Mouse (Mus musculus) CH12.LX (cell line): Measurements from ENCODE around the gene Bnc2. TPM values are rescaled to one million over a fixed set of nuclear protein-coding genes. Genes with fewer than 3 reads are reported as not detected.

Source experiments
- DNase-seq: peaks from one replicate; pipeline ENCODE4 v3.0.0-alpha.2; 2013; ENCODE audit errors: extremely low read depth
- H3K27ac ChIP-seq: 2 replicates; pipeline ENCODE4 v1.5.1; 2012; ENCODE audit warnings: low read depth, mild to moderate bottlenecking, control low read depth, moderate library complexity; ENCODE audit not compliant: insufficient read depth
- H3K27me3 ChIP-seq: replicated peaks from 2 replicates; pipeline ENCODE3; 2012; ENCODE audit warnings: inconsistent platforms
- H3K36me3 ChIP-seq, 2 experiments: replicated peaks in 1 of 2; 2 replicates each; pipeline versions ENCODE3 to v1.6.1; 2012; ENCODE audit warnings: inconsistent platforms in 1 of 2, low read length in 1 of 2, mild to moderate bottlenecking in 1 of 2, mixed read lengths in 1 of 2, moderate library complexity in 1 of 2; ENCODE audit not compliant: control insufficient read depth in 1 of 2, insufficient read depth in 1 of 2
- H3K4me1 ChIP-seq, 2 experiments: 2 replicates each; pipeline ENCODE4 v1.6.1; 2012; ENCODE audit warnings: inconsistent platforms in 1 of 2, moderate library complexity in 1 of 2; ENCODE audit not compliant: insufficient read depth in 2 of 2, control insufficient read depth in 1 of 2
- H3K4me2 ChIP-seq: 2 replicates; pipeline ENCODE4 v1.6.1; 2012; ENCODE audit warnings: low read depth, mild to moderate bottlenecking, control low read depth; ENCODE audit not compliant: poor library complexity, insufficient read depth, severe bottlenecking
- H3K4me3 ChIP-seq, 3 experiments: fragments of 150-350 bp in 1 of 3; sonication (generic) in 1 of 3; replicated peaks in 1 of 3; 2 replicates each; pipeline versions ENCODE3 to v1.5.1; 2011 to 2012; ENCODE audit warnings: low read depth in 2 of 3, low read length in 2 of 3, mild to moderate bottlenecking in 2 of 3, moderate library complexity in 2 of 3, control low read depth in 1 of 3, improper control_type of control experiment in 1 of 3, inconsistent platforms in 1 of 3, mixed read lengths in 1 of 3; ENCODE audit not compliant: poor library complexity in 1 of 3
- H3K79me2 ChIP-seq: replicated peaks from 2 replicates; pipeline ENCODE4 v1.6.1; 2012; ENCODE audit warnings: mild to moderate bottlenecking, moderate library complexity; ENCODE audit not compliant: control insufficient read depth, poor library complexity, insufficient read depth, severe bottlenecking; ENCODE audit errors: extremely low read depth
- H3K9ac ChIP-seq: 2 replicates; pipeline ENCODE4 v1.6.1; 2012; ENCODE audit warnings: low read depth, mild to moderate bottlenecking, control low read depth, moderate library complexity; ENCODE audit not compliant: insufficient read depth
- H3K9me3 ChIP-seq: replicated peaks from 2 replicates; pipeline ENCODE3; 2012; ENCODE audit warnings: low read length, inconsistent platforms, mixed read lengths
- BHLHE40 ChIP-seq: IDR thresholded peaks from 2 replicates; pipeline ENCODE4 v1.6.1; 2011; ENCODE audit warnings: mild to moderate bottlenecking, low read depth, low read length, improper control_type of control experiment
- CHD1 ChIP-seq: IDR thresholded peaks from 2 replicates; pipeline ENCODE4 v1.6.1; 2012; ENCODE audit warnings: low read depth, low read length, improper control_type of control experiment, inconsistent platforms
- CHD2 ChIP-seq: IDR thresholded peaks from 2 replicates; pipeline ENCODE4 v1.6.1; 2011; ENCODE audit warnings: low read length, improper control_type of control experiment
- CTCF ChIP-seq, 2 experiments: IDR thresholded peaks in 1 of 2; conservative IDR thresholded peaks in 1 of 2; 2 replicates each; pipeline ENCODE4 v1.5.1; 2011 to 2012; ENCODE audit warnings: low read depth in 2 of 2, low read length in 2 of 2, improper control_type of control experiment in 1 of 2, inconsistent platforms in 1 of 2, mild to moderate bottlenecking in 1 of 2, moderate library complexity in 1 of 2
- ELF1 ChIP-seq: IDR thresholded peaks from 2 replicates; pipeline ENCODE4 v1.6.1; 2014; ENCODE audit warnings: low read depth, mild to moderate bottlenecking, inconsistent platforms, low read length, improper control_type of control experiment
- EP300 ChIP-seq: IDR thresholded peaks from 2 replicates; pipeline ENCODE4 v1.6.1; 2011; ENCODE audit warnings: low read length, improper control_type of control experiment
- ETS1 ChIP-seq: conservative IDR thresholded peaks from 2 replicates; pipeline ENCODE4 v1.6.1; 2012; ENCODE audit warnings: low read depth, mild to moderate bottlenecking, inconsistent platforms, low read length, improper control_type of control experiment, moderate library complexity
- GABPA ChIP-seq: IDR thresholded peaks from 2 replicates; pipeline ENCODE4 v1.6.1; 2012; ENCODE audit warnings: low read depth, low read length, improper control_type of control experiment, inconsistent platforms; ENCODE audit not compliant: insufficient replicate concordance
- HCFC1 ChIP-seq: IDR thresholded peaks from 2 replicates; pipeline ENCODE4 v1.6.1; 2012; ENCODE audit warnings: low read depth, mild to moderate bottlenecking, inconsistent platforms, low read length, improper control_type of control experiment
- IRF4 ChIP-seq: IDR thresholded peaks from 2 replicates; pipeline ENCODE4 v1.6.1; 2014; ENCODE audit warnings: low read depth, mild to moderate bottlenecking, inconsistent platforms, low read length, improper control_type of control experiment
- JUN ChIP-seq: IDR thresholded peaks from 2 replicates; pipeline ENCODE4 v1.6.1; 2011; ENCODE audit warnings: low read depth, mild to moderate bottlenecking, low read length, improper control_type of control experiment, moderate library complexity; ENCODE audit not compliant: insufficient read depth
- JUND ChIP-seq: conservative IDR thresholded peaks from 2 replicates; pipeline ENCODE4 v1.6.1; 2011; ENCODE audit warnings: low read depth, low read length, improper control_type of control experiment
- KAT2A ChIP-seq: IDR thresholded peaks from 2 replicates; pipeline ENCODE4 v1.6.1; 2012; ENCODE audit warnings: low read length, improper control_type of control experiment, inconsistent platforms; ENCODE audit not compliant: insufficient replicate concordance
- MAFK ChIP-seq: IDR thresholded peaks from 2 replicates; pipeline ENCODE4 v1.6.1; 2011; ENCODE audit warnings: low read length, improper control_type of control experiment; ENCODE audit not compliant: insufficient replicate concordance
- MAZ ChIP-seq: IDR thresholded peaks from 2 replicates; pipeline ENCODE4 v1.6.1; 2012; ENCODE audit warnings: low read depth, mild to moderate bottlenecking, inconsistent platforms, low read length, improper control_type of control experiment, moderate library complexity
- MEF2A ChIP-seq: IDR thresholded peaks from 2 replicates; pipeline ENCODE4 v1.6.1; 2014; ENCODE audit warnings: low read depth, mild to moderate bottlenecking, inconsistent platforms, low read length, improper control_type of control experiment, borderline replicate concordance
- MXI1 ChIP-seq: IDR thresholded peaks from 2 replicates; pipeline ENCODE4 v1.6.1; 2011; ENCODE audit warnings: mild to moderate bottlenecking, low read depth, low read length, improper control_type of control experiment
- NELFE ChIP-seq: IDR thresholded peaks from 2 replicates; pipeline ENCODE4 v1.6.1; 2011; ENCODE audit warnings: low read depth, low read length, improper control_type of control experiment
- NRF1 ChIP-seq: IDR thresholded peaks from 2 replicates; pipeline ENCODE4 v1.6.1; 2014; ENCODE audit warnings: low read depth, mild to moderate bottlenecking, inconsistent platforms, low read length, improper control_type of control experiment, moderate library complexity
- RCOR1 ChIP-seq: conservative IDR thresholded peaks from 2 replicates; pipeline ENCODE4 v1.6.1; 2012; ENCODE audit warnings: low read depth, mild to moderate bottlenecking, inconsistent platforms, low read length, improper control_type of control experiment
- TBP ChIP-seq: conservative IDR thresholded peaks from 2 replicates; pipeline ENCODE4 v1.6.1; 2011; ENCODE audit warnings: low read depth, low read length, improper control_type of control experiment
- TCF12 ChIP-seq: IDR thresholded peaks from 2 replicates; pipeline ENCODE4 v1.6.1; 2014; ENCODE audit warnings: low read depth, mild to moderate bottlenecking, inconsistent platforms, low read length, improper control_type of control experiment
- UBTF ChIP-seq: IDR thresholded peaks from 2 replicates; pipeline ENCODE4 v1.6.1; 2012; ENCODE audit warnings: low read depth, mild to moderate bottlenecking, inconsistent platforms, low read length, improper control_type of control experiment, moderate library complexity
- USF1 ChIP-seq: IDR thresholded peaks from 2 replicates; pipeline ENCODE4 v1.6.1; 2014; ENCODE audit warnings: low read depth, mild to moderate bottlenecking, inconsistent platforms, low read length, improper control_type of control experiment
- ZC3H11A ChIP-seq: IDR thresholded peaks from 2 replicates; pipeline ENCODE4 v1.6.1; 2012; ENCODE audit warnings: low read depth, mild to moderate bottlenecking, inconsistent platforms, low read length, improper control_type of control experiment
- ZKSCAN1 ChIP-seq: IDR thresholded peaks from 2 replicates; pipeline ENCODE4 v1.6.1; 2012; ENCODE audit warnings: low read depth, inconsistent platforms, low read length, improper control_type of control experiment, borderline replicate concordance
- ZMIZ1 ChIP-seq: IDR thresholded peaks from 2 replicates; pipeline ENCODE4 v1.6.1; 2012; ENCODE audit warnings: low read depth, mild to moderate bottlenecking, inconsistent platforms, low read length, improper control_type of control experiment
- dilution Hi-C: fragments of 300-500 bp; cut with MboI; formaldehyde crosslinking; loops from 2 replicates; pipeline ENCODE4 v1.14.3; 2020; ENCODE audit warnings: low sequenced_read_pairs; ENCODE audit not compliant: extremely low pct_unique_long_range_greater_than_20kb, extremely low pct_ligation_motif_present
- in situ Hi-C: fragments of 300-500 bp; cut with MboI; formaldehyde crosslinking; loops from 3 replicates; pipeline ENCODE4 v1.14.3; 2019; ENCODE audit warnings: low sequenced_read_pairs, low pct_ligation_motif_present, low pct_unique_long_range_greater_than_20kb, mixed read lengths
- polyA plus RNA-seq: library from polyadenylated mRNA; unstranded; fragments of >175 nt; gene quantifications from 2 replicates; pipeline ENCODE4 v1.2.1, GENCODE M21; 2012; ENCODE audit warnings: low read depth; ENCODE audit not compliant: insufficient read length
- total RNA-seq, 2 experiments: library from RNA; depleted of rRNA; stranded (reverse); fragments of 300-350 nt in 1 of 2; fragments of >200 nt in 1 of 2; gene quantifications; 2 replicates each; pipeline ENCODE4 v1.2.3; 2012 to 2014

Bnc2 gene
- total and polyA plus RNA-seq, 3 experiments: not detected

- dilution Hi-C loops: no loop called here
- Histone ChIP-seq H3K27me3 (no peaks in the 10 kb centered on the region), H3K36me3 (no peaks in the 10 kb centered on the region), H3K4me1 (no peaks in the 10 kb centered on the region), H3K4me2 (no peak overlapping the region), H3K79me2 (no peaks in the 10 kb centered on the region), H3K27ac (no peak overlapping the region), H3K9ac (no peak overlapping the region), H3K9me3 (peaks cover 40% of the 10 kb centered on the region), H3K4me3 (no peak overlapping the region)
- in situ Hi-C loops: no loop called here
- no peak for DNase-seq
- no peak for TF ChIP-seq UBTF
- TF ChIP-seq MAFK: no peak
- TF ChIP-seq MEF2A: no peak
- TF ChIP-seq BHLHE40: no peak
- TF ChIP-seq RCOR1: no peak
- no peak for TF ChIP-seq NELFE
- no peak for TF ChIP-seq ZC3H11A
- TF ChIP-seq ETS1: no peak
- no peak for TF ChIP-seq IRF4
- no peak for TF ChIP-seq ZKSCAN1
- TF ChIP-seq USF1: no peak
- TF ChIP-seq CHD2: no peak
- TF ChIP-seq MAZ: no peak
- TF ChIP-seq ZMIZ1: no peak
- TF ChIP-seq JUN: no peak
- no peak for TF ChIP-seq TCF12
Observed at GRCm38 (mm10) chr4:84498469-84498868, 176.6 kb downstream of the Bnc2 start.

GRCm38 (mm10) chr4:84488323-84488722 is 186.8 kb downstream of the Bnc2 start:
- no peaks in the 10 kb centered on the region for H3K4me1 ChIP-seq
- no peak overlapping the region for H3K27ac ChIP-seq
- no peak overlapping the region for H3K4me3 ChIP-seq
- TF ChIP-seq BHLHE40 (no peak), RCOR1 (no peak), ELF1 (no peak), MAFK (no peak), NRF1 (no peak), JUND (no peak), CTCF (conservative IDR thresholded peaks at IDR 0.05 in 1 of 2, IDR thresholded peaks at IDR 0.05 in 1 of 2; ENCODE audit: low read depth in 2 of 2, low read length in 2 of 2) (no peak), EP300 (no peak), MXI1 (no peak), KAT2A (no peak), TBP (no peak), GABPA (no peak), HCFC1 (no peak), ZC3H11A (no peak), MEF2A (no peak), IRF4 (no peak), CHD1 (no peak), USF1 (no peak), MAZ (no peak)
- in situ Hi-C loops: no loop called here
- H3K4me2 ChIP-seq: no peak overlapping the region
- no peak overlapping the region for H3K9ac ChIP-seq
- no peak for DNase-seq
- H3K27me3 ChIP-seq: no peaks in the 10 kb centered on the region
- H3K79me2 ChIP-seq: no peaks in the 10 kb centered on the region
- dilution Hi-C loops: no loop called here
- H3K9me3 ChIP-seq: peaks cover 49% of the 10 kb centered on the region
- H3K36me3 ChIP-seq: no peaks in the 10 kb centered on the region
